Mouse (Mus musculus) layer of hippocampus, adult 9-11 months (tissue): ENCODE data around the gene Aox3.

Experiments used
- DNase-seq: peaks from one replicate; pipeline ENCODE4 v3.0.0; 2022

Gene Aox3

GRCm38 (mm10) chr1:58110241-58110640, 2.7 kb upstream of the Aox3 start:
- no peak for DNase-seq

- DNase-seq = no peak
These were observed 1.6 kb upstream of the Aox3 start for GRCm38 (mm10) chr1:58111315-58111714.

DNA sequence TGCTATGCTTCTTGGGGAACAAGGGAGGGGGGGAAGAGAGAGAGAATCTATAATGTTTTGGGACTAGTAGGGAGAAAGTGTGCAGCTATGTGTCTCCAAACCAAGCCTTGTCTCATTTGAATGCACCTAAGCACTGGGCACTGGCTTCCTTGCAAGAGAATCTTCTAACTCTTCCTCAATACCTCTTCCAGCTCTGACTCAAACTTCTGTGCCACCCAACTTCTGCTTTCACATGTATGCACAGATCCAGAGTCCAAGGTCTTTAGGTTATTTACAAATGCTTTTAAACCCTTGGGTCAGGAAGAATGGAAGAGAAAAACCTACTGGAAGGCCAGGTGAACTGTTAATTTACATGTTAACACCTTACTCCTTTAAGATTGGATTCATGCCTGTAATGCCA, 511 bp downstream of the Aox3 start:
- no peak for DNase-seq

GRCm38 (mm10) chr1:58114021-58114560, 1.2 kb downstream of the Aox3 start:
- DNase-seq = no peak

GRCm38 (mm10) chr1:58114666-58115375, 1.9 kb downstream of the Aox3 start:
- DNase-seq = no peak

- no peak for DNase-seq
These were observed 5.3 kb downstream of the Aox3 start for GRCm38 (mm10) chr1:58118231-58118630.

DNA sequence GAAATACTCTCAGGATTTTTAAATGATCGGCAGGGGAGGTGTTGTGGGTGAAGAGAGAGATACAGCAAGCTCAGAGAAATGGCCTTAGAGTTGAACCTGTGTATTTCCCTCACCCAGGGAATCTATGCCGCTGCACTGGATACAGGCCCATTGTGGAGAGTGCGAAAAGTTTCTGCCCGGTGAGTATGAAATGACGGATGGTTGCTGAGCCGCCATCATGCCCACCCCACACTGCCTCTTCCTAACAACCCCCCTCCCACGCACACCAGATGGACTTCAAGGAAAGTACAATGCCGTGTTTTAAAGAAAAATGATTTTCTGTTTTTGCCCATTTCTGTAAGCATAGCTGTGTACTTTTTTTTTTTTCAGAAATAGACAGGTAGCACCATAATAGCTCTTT, 12.0 kb downstream of the Aox3 start:
- DNase-seq = no peak

DNA sequence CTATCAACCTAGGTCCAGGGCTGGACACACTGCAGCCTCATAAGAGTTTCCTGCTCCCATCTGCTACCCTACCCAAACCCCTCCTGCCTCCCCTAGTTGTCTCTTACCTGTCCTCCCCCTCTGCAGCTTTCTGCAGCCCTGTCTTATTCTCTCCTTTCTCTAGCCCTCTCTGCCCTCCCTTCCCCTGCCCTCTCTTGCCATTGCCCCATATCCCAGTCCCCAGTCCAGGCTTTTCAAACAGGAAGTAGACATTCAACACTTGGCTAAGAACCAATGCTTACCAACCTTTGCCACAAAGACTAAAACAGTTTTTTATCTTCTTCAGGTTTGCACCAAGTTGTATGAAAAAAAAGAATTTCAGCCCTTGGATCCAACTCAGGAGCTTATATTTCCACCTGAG, 25.0 kb downstream of the Aox3 start:
- DNase-seq = no peak

DNA sequence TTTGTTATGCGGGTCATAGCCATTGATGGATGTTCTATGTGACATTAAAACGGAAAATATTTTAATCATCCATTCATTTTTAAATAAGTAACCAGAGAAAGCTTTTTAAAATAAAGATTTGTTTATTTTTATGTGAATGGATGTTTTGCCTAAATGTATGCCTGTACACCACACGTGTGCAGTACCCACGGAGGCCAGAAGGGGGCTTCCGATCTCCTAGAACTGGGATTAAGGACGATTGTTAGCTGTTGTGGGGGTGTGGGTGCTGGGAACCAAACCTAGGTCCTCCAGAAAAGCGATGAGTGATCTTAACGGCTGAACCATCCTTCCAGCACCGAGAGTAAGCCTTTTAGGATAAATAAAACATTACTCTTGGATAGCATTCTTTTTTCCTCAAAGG, 26.1 kb downstream of the Aox3 start:
- DNase-seq = no peak

- DNase-seq = no peak
These were observed 27.7 kb downstream of the Aox3 start for GRCm38 (mm10) chr1:58140607-58141006.

- DNase-seq = peak; percentile 15
These were observed 31.6 kb downstream of the Aox3 start for GRCm38 (mm10) chr1:58144384-58145069.

- no peak for DNase-seq
These were observed 33.1 kb downstream of the Aox3 start for GRCm38 (mm10) chr1:58146026-58146425.

DNA sequence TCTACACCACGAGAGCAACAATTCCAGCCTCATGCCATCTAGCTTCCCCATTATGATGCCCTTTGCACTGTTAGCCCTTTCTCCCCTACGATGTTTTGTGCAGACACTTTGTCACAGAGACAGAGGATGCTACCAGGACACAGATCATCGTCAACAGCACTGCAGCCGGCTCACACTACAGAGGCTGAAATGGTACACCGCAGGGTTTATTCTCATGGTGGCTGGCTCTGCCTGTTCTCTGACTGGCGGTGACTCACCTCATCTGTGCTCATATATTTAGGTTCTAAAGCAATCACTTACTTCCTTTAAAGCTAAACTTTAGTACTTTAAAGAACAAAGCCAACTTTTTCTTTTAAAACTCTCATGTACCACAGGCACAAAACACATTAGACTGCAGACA, 34.8 kb downstream of the Aox3 start:
- no peak for DNase-seq

GRCm38 (mm10) chr1:58152247-58152646, 39.3 kb downstream of the Aox3 start:
- DNase-seq = no peak

DNA sequence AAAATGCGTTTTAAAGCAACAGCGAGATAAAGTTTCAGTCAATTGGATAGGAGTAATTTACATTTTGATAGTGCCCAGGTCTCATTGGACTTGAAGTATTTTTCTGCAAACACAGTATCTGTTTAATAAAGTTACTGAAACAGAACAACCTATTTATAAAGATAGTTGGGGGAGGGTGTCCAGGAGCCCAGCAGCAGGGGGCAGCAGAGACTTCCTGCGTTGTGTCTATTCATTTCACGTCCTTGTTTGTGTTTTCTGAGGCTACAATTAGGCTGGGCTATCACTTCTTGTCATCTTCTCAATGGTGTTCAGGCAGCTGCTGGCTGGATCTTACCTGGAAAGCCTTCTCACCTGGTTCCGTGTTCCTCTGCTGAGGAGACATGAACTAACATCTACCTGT, 43.8 kb downstream of the Aox3 start:
- peak; percentile 7 for DNase-seq

GRCm38 (mm10) chr1:58169893-58170292, 57.0 kb downstream of the Aox3 start:
- no peak for DNase-seq

GRCm38 (mm10) chr1:58188514-58189175, 75.7 kb downstream of the Aox3 start:
- no peak for DNase-seq

DNA sequence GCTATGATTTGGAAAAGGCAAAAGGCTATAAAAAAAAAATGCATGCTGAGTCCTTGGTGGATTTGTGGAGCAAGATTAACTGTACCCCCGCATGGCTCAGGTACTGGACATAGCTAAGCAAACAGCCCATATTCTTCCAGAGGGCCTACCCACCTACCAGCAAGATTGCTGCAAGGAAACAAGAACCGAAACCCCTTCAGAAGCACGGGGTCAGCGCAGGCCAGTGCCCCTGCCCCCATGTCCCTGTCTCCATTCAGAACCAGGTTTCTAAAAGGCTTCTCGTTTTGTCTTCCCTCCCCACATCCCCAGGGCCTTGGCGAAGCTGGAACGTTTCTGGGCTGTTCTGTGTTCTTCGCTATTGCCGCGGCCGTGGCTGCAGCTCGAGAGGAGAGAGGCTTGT, 81.4 kb downstream of the Aox3 start:
- no peak for DNase-seq

GRCm38 (mm10) chr1:58194988-58195387, 82.1 kb downstream of the Aox3 start:
- DNase-seq = no peak

DNA sequence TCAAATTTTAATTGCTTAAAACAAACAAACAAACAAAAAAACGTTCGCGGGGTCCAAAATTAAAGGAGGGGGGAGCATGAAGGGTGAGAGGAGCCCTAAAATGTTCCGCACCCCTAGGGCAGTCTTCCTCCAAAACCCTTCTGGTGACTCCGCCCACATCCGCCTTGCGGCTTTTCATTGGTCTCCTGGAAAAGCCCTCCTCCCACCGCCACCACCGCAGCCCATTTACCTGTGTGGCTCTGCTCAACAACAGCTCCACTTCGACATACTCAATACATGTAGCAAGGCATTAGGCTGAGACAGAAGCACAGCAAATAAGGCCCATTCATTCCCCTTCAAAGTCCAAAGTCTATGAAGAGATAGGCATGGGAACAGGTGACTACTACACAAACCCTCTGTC, 82.6 kb downstream of the Aox3 start:
- no peak for DNase-seq

DNA sequence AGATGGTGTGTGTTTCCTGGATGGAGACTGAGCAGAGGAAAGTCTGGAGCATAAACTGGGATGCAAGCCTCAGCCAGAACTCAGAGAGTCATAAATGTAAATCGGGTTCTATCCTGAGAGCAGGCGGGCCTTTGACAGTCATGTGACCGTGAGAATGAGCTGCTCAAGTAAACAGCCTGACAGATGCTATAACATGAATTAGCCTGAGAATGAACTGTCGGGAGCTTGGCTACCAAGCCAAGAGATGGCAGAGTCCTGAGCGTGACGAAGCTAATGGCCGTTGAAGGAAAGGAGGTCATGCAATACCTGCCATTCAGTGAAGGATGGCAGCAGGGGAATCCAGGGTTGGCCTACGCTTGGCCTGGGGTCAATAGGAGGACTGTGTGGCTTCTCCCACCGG, 84.1 kb downstream of the Aox3 start:
- no peak for DNase-seq

GRCm38 (mm10) chr1:58198386-58198785, 85.5 kb downstream of the Aox3 start:
- no peak for DNase-seq

DNA sequence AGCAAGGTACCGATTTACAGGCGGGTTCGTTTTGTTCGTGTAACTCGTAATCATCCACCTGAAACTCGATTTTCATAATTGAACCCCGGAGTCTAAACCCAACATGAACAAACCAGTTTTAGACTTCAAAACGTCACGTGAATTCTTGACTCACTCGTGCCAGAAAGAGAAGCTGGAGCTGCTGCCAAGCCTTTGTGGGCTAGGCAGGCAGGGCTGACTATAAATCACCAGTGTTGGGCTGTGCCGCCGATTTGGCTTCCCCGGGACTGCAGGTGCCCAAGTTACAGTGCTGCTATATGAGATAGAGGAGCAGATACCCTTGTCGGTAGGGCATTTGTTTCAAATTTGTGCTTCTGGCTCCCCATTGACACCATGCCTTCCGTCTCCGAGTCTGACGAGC, 97.3 kb downstream of the Aox3 start, which contains the start of gene Aox4:
Gene Aox4, plus strand, starts transcription at position 195 of the 400 bp plus-strand sequence.
- peak; percentile 29 for DNase-seq

- no peak for DNase-seq
These were observed 99.9 kb downstream of the Aox3 start for GRCm38 (mm10) chr1:58212805-58213204.
